Mouse (Mus musculus) neural tube, embryonic 15.5 days (tissue): ENCODE measurements around the gene E130311K13Rik. TPM values are rescaled to one million over a fixed set of nuclear protein-coding genes. Genes with fewer than 3 reads are reported as not detected.

ENCODE experiments used
- ATAC-seq: fragments of 200-750 bp; cut with Nextera tagmentation; 2 replicates; pipeline ENCODE4 v1.8.0; 2017; ENCODE audit warnings: mild to moderate bottlenecking, moderate TSS enrichment, moderate library complexity; ENCODE audit not compliant: low FRiP score
- H3K27ac ChIP-seq: fragments of 300-500 bp; sonication (generic); replicated peaks from 2 replicates; pipeline ENCODE4 v1.5.1; 2015; ENCODE audit warnings: mild to moderate bottlenecking, inconsistent platforms
- H3K27me3 ChIP-seq: fragments of 300-500 bp; sonication (generic); replicated peaks from 2 replicates; pipeline ENCODE4 v1.6.1; 2015; ENCODE audit warnings: inconsistent platforms
- H3K36me3 ChIP-seq: fragments of 300-500 bp; sonication (generic); 2 replicates; pipeline ENCODE4 v1.6.1; 2015; ENCODE audit warnings: inconsistent platforms
- H3K4me1 ChIP-seq: fragments of 300-500 bp; sonication (generic); 2 replicates; pipeline ENCODE4 v1.6.1; 2015; ENCODE audit warnings: inconsistent platforms
- H3K4me2 ChIP-seq: fragments of 300-500 bp; sonication (generic); 2 replicates; pipeline ENCODE4 v1.6.1; 2015; ENCODE audit warnings: inconsistent platforms, mild to moderate bottlenecking, moderate library complexity
- H3K4me3 ChIP-seq: fragments of 300-500 bp; sonication (generic); replicated peaks from 2 replicates; pipeline ENCODE4 v1.5.1; 2015; ENCODE audit warnings: mild to moderate bottlenecking, inconsistent platforms
- H3K9ac ChIP-seq: fragments of 300-500 bp; sonication (generic); replicated peaks from 2 replicates; pipeline ENCODE4 v1.6.1; 2015; ENCODE audit warnings: mild to moderate bottlenecking, inconsistent platforms
- H3K9me3 ChIP-seq: fragments of 300-500 bp; sonication (generic); replicated peaks from 2 replicates; pipeline ENCODE4 v1.6.1; 2016; ENCODE audit warnings: inconsistent platforms
- WGBS: fragments of 180-500 bp; shearing (Covaris S2); methylation state at CpG from one replicate; pipeline ENCODE4 v1.1.7; 2015; ENCODE audit warnings: mixed read lengths; 5-methylcytosine and 5-hydroxymethylcytosine counted together
- polyA plus RNA-seq: library from polyadenylated mRNA; unstranded; fragments of >200 nt; fragmentation: Nextera tagmentation; extraction: Ambion mirVana; gene quantifications from 2 replicates; pipeline ENCODE4 v1.2.1, GENCODE M21; 2015

Gene E130311K13Rik
- 7.7 and 8.0 TPM in 2 replicates for polyA plus RNA-seq

DNA sequence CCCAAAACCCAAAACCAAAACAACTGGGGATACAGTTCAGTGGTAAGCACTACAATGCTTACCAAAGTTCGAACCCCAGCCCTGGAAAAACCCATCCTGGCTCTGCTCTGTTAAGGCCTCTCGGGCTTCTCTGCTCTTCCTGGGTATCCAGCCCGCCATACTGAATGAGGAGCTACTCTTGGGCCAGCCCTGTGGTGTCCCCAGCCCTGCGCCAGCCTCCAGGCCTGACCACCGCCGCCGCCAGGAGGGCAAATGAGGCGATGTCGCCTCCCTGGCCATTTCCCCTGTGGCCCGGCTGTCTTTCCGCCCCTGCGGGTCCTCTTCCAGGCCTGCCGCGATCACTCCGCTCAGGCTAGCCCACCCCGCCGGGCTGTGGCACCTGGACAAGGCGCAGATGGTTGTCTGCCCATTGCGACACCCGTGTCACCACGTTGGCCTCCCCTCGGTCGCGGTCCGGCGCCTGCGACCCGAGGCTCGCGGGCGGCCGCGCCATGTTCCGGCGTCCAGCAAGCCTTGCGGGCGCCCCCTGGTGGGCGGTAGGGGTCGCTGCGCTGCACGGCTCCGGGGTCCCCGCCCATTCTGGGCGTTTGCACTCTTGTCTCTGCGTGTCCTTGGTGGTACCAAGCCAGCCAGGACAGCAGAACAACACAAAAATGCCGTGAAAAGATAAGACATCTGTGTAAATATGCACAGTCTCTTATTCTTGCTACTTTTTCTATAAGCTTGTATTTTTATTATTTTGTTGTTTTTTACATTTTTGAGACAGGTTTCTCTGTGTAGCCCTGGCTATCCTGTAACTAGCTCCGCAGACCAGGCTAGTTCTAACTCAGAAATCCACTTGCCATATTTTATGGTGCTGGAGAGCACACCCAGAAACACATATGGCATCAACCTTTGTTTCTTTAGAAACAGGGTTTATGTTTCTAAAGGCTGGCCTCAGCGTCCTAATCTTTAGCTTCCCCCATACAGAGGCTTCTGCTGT, at the start of gene E130311K13Rik:
TSS of gene E130311K13Rik (minus strand) at position 595 of the 982 bp plus-strand sequence.
- Histone ChIP-seq H3K9me3 (no peaks in the 10 kb centered on the region), H3K4me2 (peak within 1 kb of the TSS; percentile 70), H3K27me3 (no peaks in the 10 kb centered on the region), H3K4me3 (peak within 1 kb of the TSS; percentile 79), H3K36me3 (no peaks in the 10 kb centered on the region), H3K9ac (peak within 1 kb of the TSS; percentile 87), H3K4me1 (no peaks in the 10 kb centered on the region), H3K27ac (peak within 1 kb of the TSS; percentile 72)
- 6% methylated on average over 43 of the region's 48 CpGs for WGBS
- peak; percentile 98 for ATAC-seq

DNA sequence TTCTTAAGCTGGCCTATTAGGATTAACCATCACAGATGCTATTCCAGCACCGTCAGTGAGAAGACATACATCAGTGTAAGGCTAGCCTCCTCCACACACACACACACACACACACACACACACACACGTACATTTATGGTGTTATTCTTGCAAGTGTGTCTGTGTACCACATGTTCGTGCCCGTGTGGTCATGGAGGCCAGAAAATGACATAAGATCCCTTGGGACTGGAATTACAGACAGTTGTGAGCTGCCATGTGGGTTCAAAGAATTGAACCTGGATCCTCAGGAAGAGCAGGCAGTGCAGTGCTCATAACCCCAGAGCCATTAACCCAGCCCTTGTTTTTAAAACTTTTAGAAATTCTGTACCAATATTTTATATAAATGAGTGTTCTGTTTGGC, 48.6 kb upstream of the E130311K13Rik start:
- Histone ChIP-seq H3K4me3 (no peak overlapping the region), H3K27ac (no peak overlapping the region), H3K4me2 (peak overlapping the region; percentile 77), H3K4me1 (peaks cover 23% of the 10 kb centered on the region), H3K9ac (no peak overlapping the region), H3K9me3 (no peaks in the 10 kb centered on the region), H3K36me3 (peaks cover 15% of the 10 kb centered on the region), H3K27me3 (no peaks in the 10 kb centered on the region)
- ATAC-seq, result no peak
- 45% methylated on average over 4 of the region's 4 CpGs for whole genome bisulfite sequencing

DNA sequence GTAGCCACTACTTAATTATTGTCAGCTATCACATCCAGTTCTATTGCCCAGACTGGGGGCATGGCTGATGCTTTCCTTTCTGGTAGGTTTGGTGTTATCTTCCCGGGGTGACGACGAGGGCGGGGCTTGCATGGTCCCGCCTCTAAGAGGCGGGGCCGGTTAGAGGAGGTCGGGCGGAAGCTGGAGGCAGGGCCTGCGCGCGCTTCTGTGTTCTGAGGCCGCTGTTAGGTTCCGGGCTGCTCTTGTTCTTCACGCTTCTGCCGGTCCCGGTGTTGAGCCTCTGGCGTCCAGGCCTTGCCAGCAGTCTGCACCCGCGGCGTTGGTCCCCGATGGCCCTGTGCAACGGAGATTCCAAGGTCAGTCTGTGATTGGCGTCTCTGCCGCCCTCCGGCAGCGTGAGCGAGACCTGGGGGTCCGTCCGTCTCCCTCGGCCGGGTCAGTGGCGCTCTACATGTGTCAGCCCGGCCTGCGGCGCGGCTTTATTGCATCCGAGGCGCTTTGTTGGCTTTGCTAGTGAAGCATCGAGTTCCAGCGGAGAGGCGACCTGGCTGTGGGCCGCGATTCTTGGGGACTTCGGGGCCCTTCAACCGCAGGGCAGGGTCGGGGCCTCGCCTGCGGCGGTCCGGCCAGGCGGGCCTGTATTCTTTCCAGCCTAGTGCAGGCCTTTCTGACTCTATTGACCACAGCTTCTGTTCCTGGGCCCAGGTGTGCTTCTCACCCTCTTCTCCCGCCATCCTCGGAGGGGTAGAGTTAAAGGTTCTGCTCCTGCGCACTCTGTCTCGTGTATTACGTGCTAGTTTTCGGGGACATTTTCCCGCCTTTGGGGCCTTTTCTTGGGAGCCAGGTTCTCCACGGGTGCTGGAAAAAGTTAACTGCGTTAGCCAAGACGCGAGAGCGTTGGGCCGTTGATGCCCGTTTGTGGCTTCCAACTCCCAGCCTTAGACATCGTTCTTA, 47.0 kb upstream of the E130311K13Rik start, which contains the start of gene Gmps:
TSS of gene Gmps (plus strand) at position 152 of the 954 bp plus-strand sequence.
- peak; percentile 99 for ATAC-seq
- peak within 1 kb of the TSS; percentile 93 for H3K9ac ChIP-seq
- peaks cover 23% of the 10 kb centered on the region for H3K4me1 ChIP-seq
- WGBS, result under 1% methylated on average over 67 of the region's 67 CpGs
- no peaks in the 10 kb centered on the region for H3K27me3 ChIP-seq
- peak within 1 kb of the TSS; percentile 89 for H3K27ac ChIP-seq
- no peaks in the 10 kb centered on the region for H3K9me3 ChIP-seq
- H3K4me3 ChIP-seq, result peak within 1 kb of the TSS; percentile 95
- peaks cover 10% of the 10 kb centered on the region for H3K36me3 ChIP-seq
- H3K4me2 ChIP-seq, result peak within 1 kb of the TSS; percentile 77

DNA sequence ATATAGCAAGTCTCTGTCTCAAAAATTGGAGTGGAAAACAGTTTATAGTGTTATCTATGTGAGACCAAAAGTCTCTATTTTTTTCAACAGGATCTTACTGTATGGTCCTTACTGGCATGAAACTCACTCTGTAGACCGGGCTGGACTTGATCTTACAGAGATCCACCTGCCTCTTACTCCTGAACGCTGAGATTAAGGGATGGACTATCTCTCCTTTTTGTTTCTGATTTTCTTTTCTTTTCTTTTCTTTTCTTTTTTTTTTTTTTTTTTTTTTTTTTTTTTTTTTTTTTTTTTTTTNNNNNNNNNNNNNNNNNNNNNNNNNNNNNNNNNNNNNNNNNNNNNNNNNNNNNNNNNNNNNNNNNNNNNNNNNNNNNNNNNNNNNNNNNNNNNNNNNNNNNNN, 36.7 kb upstream of the E130311K13Rik start:
- Histone ChIP-seq H3K9ac (no peak overlapping the region), H3K4me2 (no peak overlapping the region), H3K4me3 (no peak overlapping the region), H3K9me3 (no peaks in the 10 kb centered on the region), H3K36me3 (no peaks in the 10 kb centered on the region), H3K4me1 (peaks cover 22% of the 10 kb centered on the region), H3K27me3 (peaks cover 10% of the 10 kb centered on the region; the same call in 1 of the 2 replicates), H3K27ac (no peak overlapping the region)
- ATAC-seq, result no peak
- 78% methylated on average over 2 of the region's 2 CpGs for WGBS

DNA sequence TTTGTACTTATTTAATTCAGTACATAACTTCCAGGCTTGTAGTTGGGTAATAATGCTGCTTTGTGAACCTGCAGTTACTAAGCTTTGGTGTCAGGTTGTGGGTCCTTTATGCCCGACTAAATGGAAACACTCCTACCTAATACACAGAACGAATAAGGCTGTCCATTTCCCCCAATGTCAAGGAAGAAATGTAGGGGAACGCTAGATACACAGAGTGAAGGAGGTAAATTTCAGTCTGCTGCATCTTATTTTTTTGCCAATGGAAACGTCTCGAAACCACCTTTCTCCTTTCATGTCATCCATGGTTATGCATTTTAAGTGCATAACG, 35.6 kb upstream of the E130311K13Rik start:
- peak overlapping the region; percentile 95 for H3K27ac ChIP-seq
- H3K4me3 ChIP-seq, result peak overlapping the region; percentile 83
- WGBS, result 79% methylated on average over 6 of the region's 6 CpGs
- H3K9me3 ChIP-seq, result no peaks in the 10 kb centered on the region
- H3K9ac ChIP-seq, result no peak overlapping the region
- H3K4me2 ChIP-seq, result peak overlapping the region; percentile 70
- H3K36me3 ChIP-seq, result no peaks in the 10 kb centered on the region
- peaks cover 22% of the 10 kb centered on the region for H3K4me1 ChIP-seq
- no peak; the same call in 1 of the 2 replicates for ATAC-seq
- H3K27me3 ChIP-seq, result peaks cover 10% of the 10 kb centered on the region; the same call in 1 of the 2 replicates

DNA sequence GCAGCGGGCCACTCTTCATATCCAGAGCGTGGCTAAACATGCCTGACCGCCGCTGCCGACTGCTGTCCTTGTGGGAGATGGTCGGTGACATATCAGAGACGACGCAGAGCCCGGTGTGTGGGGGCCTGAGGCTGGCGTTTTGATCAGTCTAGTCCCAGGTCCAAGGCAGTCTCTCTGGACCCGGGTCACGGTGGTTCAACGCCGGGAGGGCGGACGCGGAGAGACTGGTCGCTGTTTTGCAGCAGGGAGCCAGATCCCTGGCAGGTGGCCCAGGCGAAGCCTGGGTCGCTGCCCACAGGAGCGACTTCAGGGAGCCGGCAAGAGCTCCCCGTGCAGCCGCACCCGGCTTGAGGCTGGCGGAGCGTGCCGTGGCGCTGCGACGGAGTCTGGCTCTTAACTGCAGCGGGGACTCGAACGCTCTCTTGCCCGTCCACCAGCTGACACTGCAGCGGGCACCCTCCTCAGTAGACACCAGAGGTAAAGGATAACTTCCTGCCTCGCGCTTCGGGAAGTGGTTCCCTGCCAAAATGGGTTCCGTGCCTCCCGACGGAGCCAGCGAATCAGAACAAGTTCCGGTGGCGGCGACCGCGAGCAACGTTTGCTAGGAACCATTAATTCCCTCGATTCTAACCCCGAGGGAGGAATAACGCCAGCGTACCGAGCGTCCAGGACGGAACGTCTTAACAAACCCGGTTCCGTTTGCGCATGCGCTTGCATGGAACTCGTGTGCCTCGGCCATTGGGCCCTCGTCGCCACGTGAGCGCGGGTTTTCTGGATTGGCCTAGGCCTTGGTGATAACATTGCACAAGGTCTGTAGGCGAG, 35.0 kb upstream of the E130311K13Rik start, which contains the start of gene Slc33a1:
TSS of gene Slc33a1 (minus strand) at position 669 of the 822 bp plus-strand sequence.
- peaks cover 27% of the 10 kb centered on the region for H3K4me1 ChIP-seq
- peak; percentile 99 for ATAC-seq
- H3K36me3 ChIP-seq, result no peaks in the 10 kb centered on the region
- under 1% methylated on average over 69 of the region's 69 CpGs for WGBS
- peak within 1 kb of the TSS; percentile 83 for H3K4me3 ChIP-seq
- no peaks in the 10 kb centered on the region for H3K9me3 ChIP-seq
- H3K27me3 ChIP-seq, result peaks cover 10% of the 10 kb centered on the region; the same call in 1 of the 2 replicates
- H3K27ac ChIP-seq, result peak within 1 kb of the TSS; percentile 95
- H3K4me2 ChIP-seq, result peak within 1 kb of the TSS; percentile 70
- peak within 1 kb of the TSS; percentile 95 for H3K9ac ChIP-seq

DNA sequence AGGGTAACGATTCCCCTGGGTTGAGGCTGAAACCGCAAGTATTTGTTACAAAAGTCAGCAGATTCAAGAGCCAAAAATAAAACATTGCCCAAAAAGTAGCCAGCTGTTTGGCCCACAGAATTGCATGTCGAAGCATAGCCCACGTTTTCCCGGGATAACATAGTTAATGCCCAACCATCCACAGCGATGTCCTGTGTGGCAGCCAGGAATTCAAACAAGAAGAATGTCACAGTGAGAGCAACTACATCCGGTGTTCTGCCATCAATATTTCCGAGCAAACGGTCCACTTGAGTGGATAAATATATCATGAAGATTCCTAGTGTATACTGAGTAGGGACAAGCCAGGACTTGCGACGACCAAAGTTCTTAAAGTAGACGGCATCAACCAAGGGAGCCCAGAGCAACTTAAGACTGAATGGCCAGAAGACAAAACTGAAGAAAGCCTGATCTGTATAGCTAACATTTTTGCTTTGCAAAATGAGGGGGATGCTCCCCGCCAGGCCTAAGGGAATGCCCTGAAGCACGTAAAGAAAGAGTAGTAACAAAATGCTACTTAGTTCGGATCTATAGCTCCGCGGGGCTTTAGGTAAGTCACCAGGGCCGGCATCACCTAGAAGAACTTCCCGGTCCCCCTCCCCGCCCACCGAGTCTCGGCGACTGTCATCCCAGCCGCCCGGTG, 34.3 kb upstream of the E130311K13Rik start:
- H3K9me3 ChIP-seq, result no peaks in the 10 kb centered on the region
- WGBS, result 6% methylated on average over 25 of the region's 25 CpGs
- peak overlapping the region; percentile 95 for H3K27ac ChIP-seq
- no peaks in the 10 kb centered on the region for H3K36me3 ChIP-seq
- H3K4me2 ChIP-seq, result peak overlapping the region; percentile 70
- peak overlapping the region; percentile 95 for H3K9ac ChIP-seq
- no peak for ATAC-seq
- H3K4me1 ChIP-seq, result peaks cover 28% of the 10 kb centered on the region
- peak overlapping the region; percentile 83 for H3K4me3 ChIP-seq
- peaks cover 8% of the 10 kb centered on the region; the same call in 1 of the 2 replicates for H3K27me3 ChIP-seq

DNA sequence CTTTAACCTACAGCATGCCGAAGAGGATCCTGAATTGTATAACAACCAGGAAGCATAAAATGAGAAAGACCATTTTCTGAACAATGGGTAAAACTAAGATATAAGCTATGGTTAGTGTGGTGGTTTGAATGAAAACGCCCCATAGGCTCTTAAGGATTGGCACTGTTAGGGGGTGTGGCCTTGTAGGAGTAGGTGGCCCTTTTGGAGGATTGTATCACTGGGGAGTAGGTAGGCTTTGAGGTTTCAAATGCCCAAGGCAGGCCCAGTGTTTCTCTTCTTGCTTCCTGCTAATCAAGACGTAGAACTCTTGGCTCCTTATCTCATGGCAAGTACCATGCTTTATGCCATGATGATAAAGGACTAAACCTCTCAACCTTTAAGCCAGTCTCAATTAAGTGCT, 20.6 kb upstream of the E130311K13Rik start:
- H3K4me2 ChIP-seq, result no peak overlapping the region
- 90% methylated on average over 3 of the region's 3 CpGs for WGBS
- ATAC-seq, result no peak
- no peaks in the 10 kb centered on the region for H3K36me3 ChIP-seq
- H3K4me3 ChIP-seq, result no peak overlapping the region
- no peaks in the 10 kb centered on the region for H3K4me1 ChIP-seq
- no peak overlapping the region for H3K27ac ChIP-seq
- H3K27me3 ChIP-seq, result no peaks in the 10 kb centered on the region
- H3K9me3 ChIP-seq, result no peaks in the 10 kb centered on the region
- no peak overlapping the region for H3K9ac ChIP-seq

DNA sequence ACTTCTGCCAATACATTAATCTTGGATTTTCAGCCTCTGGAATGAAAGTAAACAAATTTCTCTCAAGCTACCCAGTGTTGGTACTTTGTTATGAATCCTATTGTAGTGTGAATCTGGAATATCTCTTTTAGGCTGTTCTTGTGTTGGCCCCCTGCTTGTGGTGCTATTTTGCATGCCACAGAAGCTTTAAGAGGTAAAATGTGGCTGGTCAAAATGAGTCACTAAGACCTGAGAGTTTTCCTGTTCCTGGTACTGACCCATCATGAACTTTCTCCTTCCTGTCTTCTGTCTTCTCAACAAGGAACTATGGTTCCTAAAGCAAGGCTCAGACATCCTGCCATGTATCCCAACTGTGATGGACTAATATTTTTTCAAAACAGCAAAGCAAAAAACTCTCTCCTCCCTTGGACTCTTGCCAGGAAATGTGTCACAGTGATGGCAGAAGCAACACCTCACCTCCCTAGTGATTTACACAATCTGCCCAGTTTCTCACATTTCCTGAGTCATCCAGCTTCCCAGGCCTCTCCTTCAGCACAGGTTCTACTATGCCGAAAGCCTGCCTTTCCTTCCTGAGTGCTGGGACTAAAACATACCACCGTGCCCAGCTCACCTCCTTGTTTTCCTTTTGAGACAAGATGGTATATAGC, 12.1 kb upstream of the E130311K13Rik start:
- Histone ChIP-seq H3K27ac (no peak overlapping the region), H3K4me3 (no peak overlapping the region), H3K36me3 (peaks cover 11% of the 10 kb centered on the region), H3K9ac (no peak overlapping the region), H3K9me3 (no peaks in the 10 kb centered on the region), H3K27me3 (no peaks in the 10 kb centered on the region), H3K4me2 (no peak overlapping the region), H3K4me1 (no peaks in the 10 kb centered on the region)
- 94% methylated on average over 2 of the region's 2 CpGs for WGBS
- ATAC-seq, result no peak

DNA sequence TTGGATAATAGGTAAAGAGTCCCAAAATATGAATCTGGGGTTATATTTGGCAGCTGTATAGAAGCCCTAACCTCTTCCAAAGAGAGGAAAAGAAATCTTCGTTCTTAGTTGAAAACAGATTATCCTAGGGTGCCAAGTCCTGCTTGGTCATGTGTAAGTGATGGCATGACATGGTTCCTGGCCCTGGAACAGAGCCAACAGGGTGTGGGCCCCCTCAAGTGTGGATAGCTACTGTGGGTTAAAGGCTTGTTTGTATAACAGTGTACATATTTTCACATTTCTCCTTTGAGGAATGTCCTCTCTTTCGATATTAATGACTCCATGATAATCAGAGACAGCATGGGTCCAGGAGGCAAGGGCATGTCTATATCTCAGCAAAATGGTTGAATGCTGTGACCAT, 9.7 kb upstream of the E130311K13Rik start:
- Histone ChIP-seq H3K4me3 (no peak overlapping the region), H3K27ac (no peak overlapping the region), H3K4me2 (no peak overlapping the region), H3K9ac (no peak overlapping the region), H3K4me1 (no peaks in the 10 kb centered on the region), H3K9me3 (no peaks in the 10 kb centered on the region), H3K27me3 (no peaks in the 10 kb centered on the region), H3K36me3 (peaks cover 6% of the 10 kb centered on the region)
- WGBS, result 83% methylated on average over 2 of the region's 2 CpGs
- no peak for ATAC-seq
